Mouse (Mus musculus): ENCODE results near the gene Galt. TPM values are rescaled to one million over a fixed set of nuclear protein-coding genes. Genes with fewer than 3 reads are reported as not detected.
A peak's percentile ranks its signal among the peaks of the same experiment; 100 is the strongest.
"Not testable (repeated sequence)": the region's sequence is repeated elsewhere in the genome, so short reads cannot be mapped to it uniquely, and the experiment has no call there.

The Galt gene
- polyA plus RNA-seq, 1 experiment from 2014 or later = 40.4 TPM

DNA sequence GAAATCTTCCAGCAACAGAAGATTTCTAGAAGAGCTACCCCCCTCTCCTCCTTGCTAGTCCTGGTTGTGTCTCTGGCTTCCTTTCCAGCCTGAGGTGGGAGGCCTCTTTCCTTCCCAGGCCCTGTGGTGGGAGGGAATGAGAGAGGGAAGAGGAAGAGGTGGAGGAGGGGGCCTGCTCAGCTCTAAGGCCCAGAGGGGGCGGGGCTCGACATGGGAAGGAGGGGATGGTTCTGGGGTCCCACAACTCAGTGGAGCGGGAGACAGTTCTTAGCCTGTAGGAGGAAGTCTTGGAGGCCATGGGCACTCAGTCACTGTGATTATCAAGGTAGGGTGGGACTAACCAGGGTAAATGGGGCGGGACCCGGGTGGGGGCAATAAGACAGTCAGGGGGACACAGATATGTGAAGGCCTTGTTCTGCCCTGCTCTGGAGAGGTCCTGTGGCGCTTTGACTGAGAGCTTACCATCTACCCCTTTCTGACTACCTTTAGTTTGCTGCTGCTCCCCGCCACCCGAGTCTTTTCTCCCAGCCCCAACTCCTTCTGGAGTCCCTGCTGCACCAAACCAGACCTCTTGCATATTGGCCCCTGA is 7.2 kb downstream of the Galt start:
- ATAC-seq (ENCODE audit: insufficient number of reproducible peaks, insufficient read depth, low FRiP score, low TSS enrichment) = peak; percentile 59
- peak overlapping the region; percentile 60 for H3K4me3 ChIP-seq
- peaks cover 30% of the 10 kb centered on the region for H3K4me1 ChIP-seq
- no peaks in the 10 kb centered on the region for H3K27me3 ChIP-seq
- no peaks in the 10 kb centered on the region for H3K9me3 ChIP-seq
- 20% methylated on average over 8 of the region's 8 CpGs for WGBS
- peak overlapping the region; percentile 68 for H3K9ac ChIP-seq
- peak overlapping the region; percentile 85 for H3K4me2 ChIP-seq (replicated peaks)
- H3K36me3 ChIP-seq = peaks cover 18% of the 10 kb centered on the region
- H3K27ac ChIP-seq = peak overlapping the region; percentile 98

DNA sequence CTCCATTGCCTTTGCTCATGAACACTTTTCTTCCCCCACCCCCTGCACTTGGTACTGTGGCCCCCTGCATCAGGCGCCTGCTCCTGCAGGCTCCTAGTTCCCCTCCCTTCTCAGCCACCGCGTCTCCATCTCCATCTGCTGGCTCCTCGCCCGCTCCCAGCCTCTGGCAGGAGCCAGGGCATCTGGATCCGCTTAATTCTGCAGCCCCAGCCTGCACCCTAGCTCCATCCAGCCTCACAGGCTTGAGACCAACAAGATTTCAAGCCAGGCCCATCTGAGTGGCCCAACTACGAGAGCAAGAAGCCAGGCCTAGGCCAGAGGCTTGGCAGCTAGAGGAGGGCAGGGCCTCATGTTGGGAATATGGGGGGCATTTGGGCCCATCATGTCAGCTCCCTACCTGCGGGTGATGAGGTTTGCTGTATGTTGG is 7.7 kb downstream of the Galt start:
- peaks cover 30% of the 10 kb centered on the region for H3K4me1 ChIP-seq
- WGBS = 15% methylated on average over 8 of the region's 8 CpGs
- peak overlapping the region; percentile 98 for H3K27ac ChIP-seq
- H3K27me3 ChIP-seq, H3K9me3 ChIP-seq: not testable (repeated sequence)
- H3K4me3 ChIP-seq = peak overlapping the region; percentile 60
- peaks cover 18% of the 10 kb centered on the region for H3K36me3 ChIP-seq
- H3K4me2 ChIP-seq (replicated peaks) = peak overlapping the region; percentile 85
- ATAC-seq (ENCODE audit: insufficient number of reproducible peaks, insufficient read depth, low FRiP score, low TSS enrichment) = peak; percentile 77
- H3K9ac ChIP-seq = peak overlapping the region; percentile 68

DNA sequence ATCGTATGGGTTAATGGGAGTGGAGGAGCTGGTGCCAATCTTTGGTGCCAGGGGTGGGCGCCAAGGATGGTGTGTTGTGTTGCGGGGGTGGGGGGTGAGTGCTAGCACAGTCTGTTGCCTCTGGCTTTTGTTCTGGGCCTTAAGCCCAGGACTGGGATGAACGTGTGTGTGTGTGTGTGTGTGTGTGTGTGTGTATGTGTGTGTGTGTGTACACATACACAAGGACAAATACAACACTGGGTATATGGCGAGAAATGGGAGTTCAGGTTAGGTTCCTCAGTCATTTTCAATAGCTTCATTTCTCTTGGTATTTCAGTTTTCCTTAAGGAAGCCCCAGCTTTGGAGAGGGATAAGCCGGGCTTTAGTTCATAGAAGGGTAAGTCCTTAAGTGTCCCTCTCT is 8.1 kb downstream of the Galt start:
- WGBS = 54% methylated on average over 5 of the region's 6 CpGs
- H3K36me3 ChIP-seq = peaks cover 22% of the 10 kb centered on the region
- not testable (repeated sequence) for H3K9me3 ChIP-seq; H3K27me3 ChIP-seq; ATAC-seq (ENCODE audit: insufficient number of reproducible peaks, insufficient read depth, low FRiP score, low TSS enrichment); H3K9ac ChIP-seq
- peak overlapping the region; percentile 85 for H3K4me2 ChIP-seq (replicated peaks)
- peaks cover 30% of the 10 kb centered on the region for H3K4me1 ChIP-seq
- peak overlapping the region; percentile 60 for H3K4me3 ChIP-seq
- H3K27ac ChIP-seq = peak overlapping the region; percentile 98

- not testable (repeated sequence) for H3K4me3 ChIP-seq; ATAC-seq (ENCODE audit: insufficient number of reproducible peaks, insufficient read depth, low FRiP score, low TSS enrichment); H3K27ac ChIP-seq; H3K4me1 ChIP-seq; H3K27me3 ChIP-seq; H3K9ac ChIP-seq; H3K4me2 ChIP-seq (replicated peaks); H3K9me3 ChIP-seq
- 88% methylated on average over 10 of the region's 10 CpGs for WGBS
- H3K36me3 ChIP-seq = peaks cover 23% of the 10 kb centered on the region
Observed at GRCm38 (mm10) chr4:41767301-41767700, 12.3 kb downstream of the Galt start.

DNA sequence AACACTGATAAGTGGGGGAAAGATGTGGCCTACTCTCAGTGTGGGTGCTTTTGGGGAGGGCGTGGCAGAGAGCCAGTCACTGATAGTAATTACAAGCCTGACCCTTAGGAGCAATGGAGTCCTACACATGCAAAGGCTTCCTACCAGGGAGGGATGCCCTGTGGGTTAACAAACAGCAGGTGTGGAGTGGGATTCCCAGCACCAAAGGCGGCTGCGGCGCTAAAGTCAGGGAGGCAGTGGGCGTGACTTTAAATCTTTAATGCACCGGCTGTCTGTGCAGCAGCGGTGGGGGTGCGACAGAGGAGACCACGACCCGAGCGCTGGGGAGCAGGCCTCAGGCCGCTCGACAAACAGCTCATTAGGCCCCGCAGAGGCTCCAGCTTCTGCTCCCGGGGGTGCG is 17.9 kb downstream of the Galt start:
- not testable (repeated sequence) for H3K9me3 ChIP-seq; ATAC-seq (ENCODE audit: insufficient number of reproducible peaks, insufficient read depth, low FRiP score, low TSS enrichment); H3K4me1 ChIP-seq; H3K27me3 ChIP-seq; H3K9ac ChIP-seq; H3K27ac ChIP-seq; H3K36me3 ChIP-seq
- WGBS = 6% methylated on average over 10 of the region's 16 CpGs
- Histone ChIP-seq H3K4me2 (replicated peaks) (peak overlapping the region; percentile 38; the same call in 1 of the 2 replicates), H3K4me3 (peak overlapping the region; percentile 22)

DNA sequence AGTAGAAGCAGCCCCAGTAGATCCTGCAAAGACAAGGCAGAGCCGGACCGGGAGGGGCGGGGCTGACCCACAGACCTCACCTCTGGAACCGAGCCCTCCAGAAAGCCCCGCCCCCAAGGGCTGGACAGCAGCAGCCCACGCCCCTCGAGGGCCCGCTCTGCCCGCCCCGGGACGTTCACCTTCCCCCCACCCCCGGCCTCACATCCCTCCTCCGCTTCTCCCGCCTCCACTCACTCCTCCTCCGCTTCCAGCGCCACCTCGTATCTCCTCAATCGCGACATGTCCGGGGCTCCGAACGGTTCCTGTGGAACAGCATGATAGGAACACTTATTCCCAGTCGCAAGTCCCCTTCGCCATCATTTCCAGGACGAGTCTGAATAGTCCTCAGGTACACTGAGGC is 18.5 kb downstream of the Galt start:
- Histone ChIP-seq H3K9ac (0 out of 2 replicates have a peak overlapping the region, but pooled peaks have one; percentile 40), H3K4me2 (replicated peaks) (peak overlapping the region; percentile 46), H3K4me3 (peak overlapping the region; percentile 42)
- not testable (repeated sequence) for H3K4me1 ChIP-seq; ATAC-seq (ENCODE audit: insufficient number of reproducible peaks, insufficient read depth, low FRiP score, low TSS enrichment); H3K27me3 ChIP-seq; H3K27ac ChIP-seq; H3K36me3 ChIP-seq; H3K9me3 ChIP-seq
- WGBS = under 1% methylated on average over 25 of the region's 25 CpGs

- H3K9me3 ChIP-seq; ATAC-seq (ENCODE audit: insufficient number of reproducible peaks, insufficient read depth, low FRiP score, low TSS enrichment); H3K36me3 ChIP-seq; H3K27me3 ChIP-seq; H3K4me1 ChIP-seq: not testable (repeated sequence)
- Histone ChIP-seq H3K4me2 (replicated peaks) (peak within 1 kb of the TSS; percentile 46), H3K4me3 (peak within 1 kb of the TSS; percentile 42), H3K27ac (0 out of 2 replicates have a peak within 1 kb of the TSS, but pooled peaks have one; percentile 23), H3K9ac (0 out of 2 replicates have a peak within 1 kb of the TSS, but pooled peaks have one; percentile 40)
- under 1% methylated on average over 12 of the region's 14 CpGs for WGBS
Observed at GRCm38 (mm10) chr4:41774002-41774401, 19.0 kb downstream of the Galt start, which contains the start of gene Ccl27a. Gene Ccl27a (minus strand): TSS chr4:41774247.

DNA sequence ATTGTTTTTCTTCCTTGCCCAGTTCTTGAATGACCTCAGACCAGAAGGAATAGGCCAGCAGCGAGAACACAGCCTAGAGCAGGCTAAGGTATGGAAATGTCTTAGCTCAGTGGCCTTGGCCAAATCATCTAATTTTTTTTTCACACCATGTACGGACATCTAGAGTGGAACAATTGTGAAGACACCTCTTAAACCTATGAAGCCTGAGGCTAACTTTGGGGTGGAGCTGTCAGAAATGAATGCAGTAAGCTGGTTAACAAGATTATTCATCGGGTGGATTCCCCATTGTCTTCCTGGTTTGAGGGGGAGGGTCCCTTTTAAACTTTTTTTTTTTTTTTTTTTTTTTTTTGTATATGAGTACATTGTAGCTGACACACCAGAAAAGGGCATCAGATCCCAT is 19.5 kb downstream of the Galt start:
- 59% methylated on average over 3 of the region's 3 CpGs for WGBS
- peak overlapping the region; percentile 29; the same call in 1 of the 2 replicates for H3K4me3 ChIP-seq
- ATAC-seq (ENCODE audit: insufficient number of reproducible peaks, insufficient read depth, low FRiP score, low TSS enrichment); H3K36me3 ChIP-seq; H3K4me1 ChIP-seq; H3K9ac ChIP-seq; H3K9me3 ChIP-seq; H3K27me3 ChIP-seq: not testable (repeated sequence)
- H3K27ac ChIP-seq = 0 out of 2 replicates have a peak overlapping the region, but pooled peaks have one; percentile 23
- H3K4me2 ChIP-seq (replicated peaks) = peak overlapping the region; percentile 40

DNA sequence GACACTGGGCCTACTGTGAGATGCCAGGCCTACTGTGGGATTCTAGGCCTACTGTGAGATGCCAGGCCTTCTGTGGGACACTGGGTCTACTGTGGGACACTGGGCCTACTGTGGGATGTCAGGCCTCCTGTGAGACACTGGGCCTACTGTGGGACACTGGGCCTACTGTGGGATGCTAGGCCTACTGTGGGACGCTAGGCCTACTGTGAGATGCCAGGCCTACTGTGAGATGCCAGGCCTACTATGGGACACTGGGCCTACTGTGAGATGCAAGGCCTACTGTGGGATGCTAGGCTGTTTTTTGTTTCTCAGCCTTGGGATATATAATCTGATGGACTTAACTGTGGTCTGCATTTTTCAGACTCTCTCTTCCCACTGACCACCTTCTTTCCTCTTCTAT is 20.8 kb downstream of the Galt start:
- not testable (repeated sequence) for H3K4me1 ChIP-seq; H3K4me3 ChIP-seq; H3K36me3 ChIP-seq; H3K27me3 ChIP-seq; H3K9me3 ChIP-seq; H3K27ac ChIP-seq; H3K4me2 ChIP-seq (replicated peaks); ATAC-seq (ENCODE audit: insufficient number of reproducible peaks, insufficient read depth, low FRiP score, low TSS enrichment); H3K9ac ChIP-seq
- 84% methylated on average over 1 of the region's 1 CpGs for WGBS

- not testable (repeated sequence) for H3K36me3 ChIP-seq; H3K4me2 ChIP-seq (replicated peaks); H3K27ac ChIP-seq; ATAC-seq (ENCODE audit: insufficient number of reproducible peaks, insufficient read depth, low FRiP score, low TSS enrichment); H3K9ac ChIP-seq; H3K9me3 ChIP-seq; H3K27me3 ChIP-seq; H3K4me3 ChIP-seq; H3K4me1 ChIP-seq
- 27% methylated on average over 7 of the region's 9 CpGs for WGBS
Observed at GRCm38 (mm10) chr4:41781271-41781670, 26.2 kb downstream of the Galt start.

GRCm38 (mm10) chr4:41781748-41782485 is 26.9 kb downstream of the Galt start:
- H3K36me3 ChIP-seq; H3K9ac ChIP-seq; H3K4me1 ChIP-seq; H3K27me3 ChIP-seq; H3K9me3 ChIP-seq; ATAC-seq (ENCODE audit: insufficient number of reproducible peaks, insufficient read depth, low FRiP score, low TSS enrichment); H3K4me3 ChIP-seq; H3K27ac ChIP-seq: not testable (repeated sequence)
- peak overlapping the region; percentile 25 for H3K4me2 ChIP-seq (replicated peaks)
- WGBS = 18% methylated on average over 19 of the region's 21 CpGs

GRCm38 (mm10) chr4:41782711-41783110 is 27.7 kb downstream of the Galt start:
- H3K4me1 ChIP-seq; H3K27ac ChIP-seq; H3K36me3 ChIP-seq; H3K27me3 ChIP-seq; H3K9ac ChIP-seq; H3K9me3 ChIP-seq; ATAC-seq (ENCODE audit: insufficient number of reproducible peaks, insufficient read depth, low FRiP score, low TSS enrichment); H3K4me2 ChIP-seq (replicated peaks); H3K4me3 ChIP-seq: not testable (repeated sequence)
- 13% methylated on average over 4 of the region's 4 CpGs for WGBS
